Mouse (Mus musculus) MEL (cell line): Measurements from ENCODE around the gene Braf. TPM values are rescaled to one million over a fixed set of nuclear protein-coding genes. Genes with fewer than 3 reads are reported as not detected.

Source experiments
- DNase-seq: peaks from one replicate; pipeline ENCODE4 v3.0.0; 2011; ENCODE audit warnings: low read depth, low spot score
- H3K27ac ChIP-seq: 2 replicates; pipeline ENCODE4 v1.5.1; 2012; ENCODE audit warnings: low read depth, mild to moderate bottlenecking, control low read depth, low read length, moderate library complexity; ENCODE audit not compliant: control insufficient read depth
- H3K27me3 ChIP-seq, 2 experiments: fragments of 150-350 bp in 1 of 2; sonication (generic) in 1 of 2; 2 replicates each; pipeline ENCODE4 v1.6.1; 2012; ENCODE audit warnings: low read length in 2 of 2, mild to moderate bottlenecking in 2 of 2, improper control_type of control experiment in 1 of 2, moderate library complexity in 1 of 2; ENCODE audit not compliant: insufficient read depth in 2 of 2, control insufficient read depth in 1 of 2
- H3K36me3 ChIP-seq, 2 experiments: 2 replicates each; pipeline ENCODE4 v1.6.1; 2012 to 2014; ENCODE audit warnings: low read length in 2 of 2, improper control_type of control experiment in 1 of 2, inconsistent platforms in 1 of 2, mild to moderate bottlenecking in 1 of 2; ENCODE audit not compliant: insufficient read depth in 2 of 2, control insufficient read depth in 1 of 2
- H3K4me1 ChIP-seq, 2 experiments: fragments of 150-350 bp in 1 of 2; sonication (generic) in 1 of 2; 2 replicates each; pipeline ENCODE4 v1.6.1; 2012; ENCODE audit warnings: low read length in 2 of 2, improper control_type of control experiment in 1 of 2, mild to moderate bottlenecking in 1 of 2; ENCODE audit not compliant: insufficient read depth in 2 of 2, control insufficient read depth in 1 of 2
- H3K4me3 ChIP-seq, 2 experiments: fragments of 150-350 bp in 1 of 2; sonication (generic) in 1 of 2; 2 replicates each; pipeline ENCODE4 v1.5.1; 2012; ENCODE audit warnings: low read depth in 2 of 2, low read length in 2 of 2, mild to moderate bottlenecking in 2 of 2, moderate library complexity in 2 of 2, control low read depth in 1 of 2, improper control_type of control experiment in 1 of 2; ENCODE audit not compliant: control insufficient read depth in 1 of 2, insufficient read depth in 1 of 2
- H3K79me2 ChIP-seq: 2 replicates; pipeline ENCODE4 v1.6.1; 2012; ENCODE audit warnings: mild to moderate bottlenecking, low read length, moderate library complexity; ENCODE audit not compliant: control insufficient read depth, poor library complexity, insufficient read depth
- H3K9ac ChIP-seq: 2 replicates; pipeline ENCODE4 v1.6.1; 2012; ENCODE audit warnings: low read depth, mild to moderate bottlenecking, control low read depth, low read length, moderate library complexity; ENCODE audit not compliant: control insufficient read depth, poor library complexity, severe bottlenecking
- H3K9me3 ChIP-seq: fragments of 150-350 bp; sonication (generic); replicated peaks from 2 replicates; pipeline ENCODE4 v1.6.1; 2012; ENCODE audit warnings: mild to moderate bottlenecking, low read length, improper control_type of control experiment, moderate library complexity; ENCODE audit not compliant: insufficient read depth
- CTCF ChIP-seq, 3 experiments: IDR thresholded peaks in 2 of 3; conservative IDR thresholded peaks in 1 of 3; 2 replicates each; pipeline ENCODE4 v1.5.1; 2011 to 2012; ENCODE audit warnings: low read length in 3 of 3, low read depth in 2 of 3, mild to moderate bottlenecking in 2 of 3, improper control_type of control experiment in 1 of 3, inconsistent platforms in 1 of 3, mixed read lengths in 1 of 3, moderate library complexity in 1 of 3; ENCODE audit not compliant: control insufficient read depth in 1 of 3, insufficient read depth in 1 of 3, poor library complexity in 1 of 3, severe bottlenecking in 1 of 3
- E2F4 ChIP-seq: IDR thresholded peaks from 2 replicates; pipeline ENCODE4 v1.6.1; 2011; ENCODE audit warnings: low read depth, low read length, improper control_type of control experiment, borderline replicate concordance
- ELF1 ChIP-seq: IDR thresholded peaks from 2 replicates; pipeline ENCODE4 v1.6.1; 2014; ENCODE audit warnings: low read depth, mild to moderate bottlenecking, inconsistent platforms, low read length, improper control_type of control experiment, moderate library complexity
- EP300 ChIP-seq, 2 experiments: IDR thresholded peaks; 2 replicates each; pipeline ENCODE4 v1.6.1; 2011; ENCODE audit warnings: improper control_type of control experiment in 2 of 2, low read length in 2 of 2, low read depth in 1 of 2, mild to moderate bottlenecking in 1 of 2
- HCFC1 ChIP-seq: IDR thresholded peaks from 2 replicates; pipeline ENCODE4 v1.6.1; 2012; ENCODE audit warnings: low read depth, mild to moderate bottlenecking, inconsistent platforms, low read length, improper control_type of control experiment, moderate library complexity
- MAFK ChIP-seq: IDR thresholded peaks from 2 replicates; pipeline ENCODE4 v1.6.1; 2011; ENCODE audit warnings: low read depth, mild to moderate bottlenecking, low read length, improper control_type of control experiment, borderline replicate concordance
- MAX ChIP-seq: IDR thresholded peaks from 2 replicates; pipeline ENCODE4 v1.6.1; 2011; ENCODE audit warnings: low read length, improper control_type of control experiment
- MXI1 ChIP-seq: IDR thresholded peaks from 2 replicates; pipeline ENCODE4 v1.6.1; 2011; ENCODE audit warnings: mild to moderate bottlenecking, low read depth, low read length, improper control_type of control experiment
- MYC ChIP-seq: IDR thresholded peaks from 2 replicates; pipeline ENCODE4 v1.6.1; 2011; ENCODE audit warnings: low read depth, mild to moderate bottlenecking, low read length, improper control_type of control experiment, moderate library complexity
- NELFE ChIP-seq: IDR thresholded peaks from 2 replicates; pipeline ENCODE4 v1.6.1; 2011; ENCODE audit warnings: low read depth, low read length, improper control_type of control experiment
- NRF1 ChIP-seq: IDR thresholded peaks from 2 replicates; pipeline ENCODE4 v1.6.1; 2014; ENCODE audit warnings: low read depth, mild to moderate bottlenecking, inconsistent platforms, low read length, improper control_type of control experiment, moderate library complexity; ENCODE audit not compliant: poor library complexity, insufficient read depth, severe bottlenecking
- POLR2A ChIP-seq, 2 experiments: IDR thresholded peaks; 2 replicates each; pipeline ENCODE4 v1.6.1; 2011 to 2012; ENCODE audit warnings: low read length in 2 of 2, mild to moderate bottlenecking in 2 of 2, control low read depth in 1 of 2, improper control_type of control experiment in 1 of 2, low read depth in 1 of 2, moderate library complexity in 1 of 2; ENCODE audit not compliant: control insufficient read depth in 1 of 2, insufficient read depth in 1 of 2, poor library complexity in 1 of 2
- RCOR1 ChIP-seq: IDR thresholded peaks from 2 replicates; pipeline ENCODE4 v1.6.1; 2012; ENCODE audit warnings: low read depth, mild to moderate bottlenecking, inconsistent platforms, low read length, improper control_type of control experiment
- SIN3A ChIP-seq: IDR thresholded peaks from 2 replicates; pipeline ENCODE4 v1.6.1; 2012; ENCODE audit warnings: low read length, improper control_type of control experiment, inconsistent platforms
- SMC3 ChIP-seq: IDR thresholded peaks from 2 replicates; pipeline ENCODE4 v1.6.1; 2011; ENCODE audit warnings: low read depth, low read length, improper control_type of control experiment
- TAL1 ChIP-seq: IDR thresholded peaks from 2 replicates; pipeline ENCODE4 v1.6.1; 2012; ENCODE audit warnings: mild to moderate bottlenecking, inconsistent platforms, low read length, moderate library complexity, mixed read lengths
- TBP ChIP-seq: IDR thresholded peaks from 2 replicates; pipeline ENCODE4 v1.8.0; 2011; ENCODE audit warnings: low read depth, low read length, improper control_type of control experiment
- TCF12 ChIP-seq: IDR thresholded peaks from 2 replicates; pipeline ENCODE4 v1.6.1; 2014; ENCODE audit warnings: low read depth, mild to moderate bottlenecking, inconsistent platforms, low read length, improper control_type of control experiment, moderate library complexity
- UBTF ChIP-seq: IDR thresholded peaks from 2 replicates; pipeline ENCODE4 v1.6.1; 2012; ENCODE audit warnings: low read depth, mild to moderate bottlenecking, inconsistent platforms, low read length, improper control_type of control experiment, moderate library complexity, borderline replicate concordance; ENCODE audit not compliant: insufficient read depth
- ZC3H11A ChIP-seq: IDR thresholded peaks from 2 replicates; pipeline ENCODE4 v1.6.1; 2012; ENCODE audit warnings: low read depth, mild to moderate bottlenecking, inconsistent platforms, low read length, improper control_type of control experiment
- ZKSCAN1 ChIP-seq: IDR thresholded peaks from 2 replicates; pipeline ENCODE4 v1.6.1; 2012; ENCODE audit warnings: low read depth, mild to moderate bottlenecking, inconsistent platforms, low read length, improper control_type of control experiment, moderate library complexity
- ZMIZ1 ChIP-seq: IDR thresholded peaks from 2 replicates; pipeline ENCODE4 v1.6.1; 2012; ENCODE audit warnings: low read depth, mild to moderate bottlenecking, inconsistent platforms, low read length, improper control_type of control experiment, moderate library complexity
- polyA plus RNA-seq, 2 experiments: library from polyadenylated mRNA; stranded (reverse) in 1 of 2; unstranded in 1 of 2; fragments of >175 nt in 1 of 2; fragments of >200 nt in 1 of 2; gene quantifications; 2 replicates each; pipeline versions ENCODE4 v1.2.1 to v1.2.4; 2012; ENCODE audit warnings: low replicate concordance in 2 of 2, low read depth in 1 of 2; ENCODE audit not compliant: insufficient read length in 2 of 2, insufficient read depth in 1 of 2, missing spikeins in 1 of 2
- total RNA-seq: library from RNA; depleted of rRNA; stranded (reverse); fragments of 300-350 nt; gene quantifications from 2 replicates; pipeline ENCODE4 v1.2.3, GENCODE M21; 2012

Braf gene
- total and polyA plus RNA-seq, 3 experiments = 6.3 to 8.4 TPM; not detected in 1

- H3K36me3 ChIP-seq = peaks cover 0 to 8% of the 10 kb centered on the region in 2 experiments; a peak in 2 of 4 replicates
- H3K4me1 ChIP-seq = peaks cover 4 to 8% of the 10 kb centered on the region in 2 experiments; a peak in 3 of 4 replicates
- DNase-seq = no peak
- H3K79me2 ChIP-seq = peaks cover 5% of the 10 kb centered on the region; the same call in 1 of the 2 replicates
- no peak for TF ChIP-seq MXI1
- H3K27me3 ChIP-seq = no peaks in the 10 kb centered on the region
- no peaks in the 10 kb centered on the region for H3K9me3 ChIP-seq
- H3K9ac ChIP-seq = peak overlapping the region; percentile 94; the same call in 1 of the 2 replicates
- no peak overlapping the region for H3K27ac ChIP-seq
- no peak overlapping the region; a peak in 1 of 4 replicates for H3K4me3 ChIP-seq
These were observed 150.3 kb downstream of the Braf start for GRCm38 (mm10) chr6:39574951-39575350.

GRCm38 (mm10) chr6:39574555-39574869 is 150.8 kb downstream of the Braf start:
- H3K27ac ChIP-seq = no peak overlapping the region; the same call in 1 of the 2 replicates
- DNase-seq = no peak

GRCm38 (mm10) chr6:39573791-39574554 is 151.3 kb downstream of the Braf start, which contains the start of gene Adck2:
Gene Adck2 (plus strand): TSS chr6:39573873.
- Histone ChIP-seq H3K27me3 (no peaks in the 10 kb centered on the region), H3K79me2 (peaks cover 5% of the 10 kb centered on the region; the same call in 1 of the 2 replicates), H3K4me3 (peak within 1 kb of the TSS; percentile 81 to 96), H3K36me3 (peaks cover 0 to 8% of the 10 kb centered on the region in 2 experiments; a peak in 2 of 4 replicates), H3K9ac (peak within 1 kb of the TSS; percentile 94), H3K9me3 (no peaks in the 10 kb centered on the region), H3K27ac (peak within 1 kb of the TSS; percentile 65), H3K4me1 (peaks cover 4 to 8% of the 10 kb centered on the region in 2 experiments; a peak in 3 of 4 replicates)
- peak; percentile 90 for DNase-seq
- TF ChIP-seq MXI1 (peak; percentile 55; the same call in 1 of the 2 replicates), CTCF (IDR thresholded peaks at IDR 0.05 in 2 of 3, conservative IDR thresholded peaks at IDR 0.05 in 1 of 3; ENCODE audit: control insufficient read depth in 1 of 3, insufficient read depth in 1 of 3, low read depth in 2 of 3, low read length in 3 of 3, poor library complexity in 1 of 3, severe bottlenecking in 1 of 3) (peak in 2 of 3 experiments; percentile 33 to 52; a peak in 4 of 6 replicates), TCF12 (peak; percentile 52), MAX (0 out of 2 replicates have a peak, but pooled peaks have one; percentile 20), NRF1 (no peak), TBP (peak; percentile 80), RCOR1 (no peak), TAL1 (no peak), UBTF (peak; percentile 84; the same call in 1 of the 2 replicates), E2F4 (no peak), ELF1 (peak; percentile 93), MYC (no peak), SMC3 (no peak), EP300 (IDR thresholded peaks at IDR 0.05; ENCODE audit: low read depth in 1 of 2, low read length in 2 of 2) (no peak), HCFC1 (peak; percentile 83), ZC3H11A (no peak), MAFK (no peak), NELFE (peak; percentile 84), SIN3A (peak; percentile 92), POLR2A (IDR thresholded peaks at IDR 0.05; ENCODE audit: control insufficient read depth in 1 of 2, insufficient read depth in 1 of 2, low read depth in 1 of 2, low read length in 2 of 2, poor library complexity in 1 of 2) (peak; percentile 56 to 86; a peak in 3 of 4 replicates), ZMIZ1 (no peak; the same call in 1 of the 2 replicates), ZKSCAN1 (no peak)

More at GRCm38 (mm10) chr6:39574555-39574869, 150.8 kb downstream of the Braf start:
- Histone ChIP-seq H3K79me2 (peaks cover 5% of the 10 kb centered on the region; the same call in 1 of the 2 replicates), H3K4me3 (peak overlapping the region; percentile 81 to 96)
- no peak for TF ChIP-seq TCF12
- TF ChIP-seq, all 39 proteins: peak for 0
- Histone ChIP-seq H3K4me1 (peaks cover 4 to 8% of the 10 kb centered on the region in 2 experiments; a peak in 3 of 4 replicates), H3K9ac (peak overlapping the region; percentile 94), H3K9me3 (no peaks in the 10 kb centered on the region), H3K36me3 (peaks cover 0 to 8% of the 10 kb centered on the region in 2 experiments; a peak in 2 of 4 replicates), H3K27me3 (no peaks in the 10 kb centered on the region)
